Mouse (Mus musculus) liver, postnatal 0 days (tissue): ENCODE measurements around the gene Olfr598. TPM values are rescaled to one million over a fixed set of nuclear protein-coding genes. Genes with fewer than 3 reads are reported as not detected.
"Not testable (repeated sequence)": the region's sequence is repeated elsewhere in the genome, so short reads cannot be mapped to it uniquely, and the experiment has no call there.

ENCODE experiments used
- ATAC-seq: fragments of 200-750 bp; cut with Nextera tagmentation; 2 replicates; pipeline ENCODE4 v1.8.0; 2017; ENCODE audit warnings: mild to moderate bottlenecking, moderate library complexity
- DNase-seq: peaks from one replicate; pipeline ENCODE4 v3.0.0-alpha.2; 2016
- H3K27ac ChIP-seq: fragments of 300-500 bp; sonication (generic); 2 replicates; pipeline ENCODE4 v1.5.1; 2014; ENCODE audit warnings: antibody characterized with exemption, moderate library complexity, mild to moderate bottlenecking, low read depth
- H3K27me3 ChIP-seq: fragments of 300-500 bp; sonication (generic); 2 replicates; pipeline ENCODE4 v1.6.1; 2014; ENCODE audit warnings: low read length, control low read depth, mixed read lengths; ENCODE audit not compliant: insufficient read depth
- H3K36me3 ChIP-seq: fragments of 300-500 bp; sonication (generic); replicated peaks from 2 replicates; pipeline ENCODE4 v1.6.1; 2014; ENCODE audit warnings: mild to moderate bottlenecking, control low read depth, low read length, moderate library complexity, mixed read lengths; ENCODE audit not compliant: insufficient read depth
- H3K4me1 ChIP-seq: fragments of 300-500 bp; sonication (generic); 2 replicates; pipeline ENCODE4 v1.6.1; 2014; ENCODE audit warnings: antibody characterized with exemption, mild to moderate bottlenecking, control low read depth; ENCODE audit not compliant: insufficient read depth
- H3K4me2 ChIP-seq: fragments of 300-500 bp; sonication (generic); 2 replicates; pipeline ENCODE4 v1.6.1; 2014; ENCODE audit warnings: low read depth, mild to moderate bottlenecking, low read length, moderate library complexity, mixed read lengths
- H3K4me3 ChIP-seq: fragments of 300-500 bp; sonication (generic); 2 replicates; pipeline ENCODE4 v1.5.1; 2014; ENCODE audit warnings: low read depth, low read length
- H3K9ac ChIP-seq: fragments of 300-500 bp; sonication (generic); replicated peaks from 2 replicates; pipeline ENCODE4 v1.6.1; 2014; ENCODE audit warnings: mild to moderate bottlenecking, moderate library complexity
- H3K9me3 ChIP-seq: fragments of 300-500 bp; sonication (generic); 2 replicates; pipeline ENCODE4 v1.6.1; 2016; ENCODE audit warnings: mild to moderate bottlenecking, control low read depth, low read length, mixed read lengths
- CTCF ChIP-seq: sonication (generic); IDR thresholded peaks from 2 replicates; pipeline ENCODE4 v1.5.1; 2016; ENCODE audit warnings: antibody characterized with exemption, low read depth
- EP300 ChIP-seq: IDR thresholded peaks from 2 replicates; pipeline ENCODE4 v1.6.1; 2016; ENCODE audit warnings: antibody characterized with exemption, low read depth, mild to moderate bottlenecking
- WGBS: fragments of 180-500 bp; shearing (Covaris S2); extraction: QIAGEN DNeasy Blood & Tissue Kit; methylation state at CpG from one replicate; pipeline ENCODE4 v1.1.7; 2014; ENCODE audit not compliant: insufficient replicate concordance; 5-methylcytosine and 5-hydroxymethylcytosine counted together
- polyA plus RNA-seq: library from polyadenylated mRNA; unstranded; fragments of >200 nt; fragmentation: Nextera tagmentation; extraction: Ambion mirVana; gene quantifications from 2 replicates; pipeline ENCODE4 v1.2.1, GENCODE M21; 2015

Olfr598 gene
- polyA plus RNA-seq = not detected in 2 replicates

DNA sequence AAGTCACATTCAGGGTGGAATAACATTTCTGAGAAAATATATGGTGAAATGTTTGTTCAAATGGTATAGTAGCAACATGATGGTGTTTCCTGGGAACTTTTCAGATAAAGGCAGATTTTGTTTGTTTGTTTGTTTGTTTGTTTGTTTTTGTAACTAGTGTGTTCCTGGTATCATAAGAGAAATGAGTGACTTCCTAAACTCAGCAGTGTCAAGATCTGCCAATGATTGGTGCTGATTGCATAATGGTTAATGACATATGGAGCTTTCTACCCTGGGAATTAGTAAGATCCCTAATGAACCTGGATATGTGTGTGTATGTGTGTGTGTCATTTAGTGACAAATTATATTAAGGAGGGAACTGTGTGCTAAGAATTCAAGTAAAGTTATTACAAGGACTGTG is at the start of gene Olfr598:
Gene Olfr598, plus strand, starts transcription at position 301 of the 400 bp plus-strand sequence.
- Histone ChIP-seq H3K27me3 (no peaks in the 10 kb centered on the region), H3K36me3 (no peaks in the 10 kb centered on the region), H3K4me1 (no peaks in the 10 kb centered on the region), H3K4me2 (no peak within 1 kb of the TSS), H3K4me3 (no peak within 1 kb of the TSS), H3K9ac (no peak within 1 kb of the TSS), H3K9me3 (no peaks in the 10 kb centered on the region), H3K27ac (no peak within 1 kb of the TSS)
- no peak for DNase-seq
- ATAC-seq = no peak
- no peak for TF ChIP-seq CTCF
- no peak for TF ChIP-seq EP300

- DNase-seq, H3K4me2 ChIP-seq, H3K36me3 ChIP-seq, H3K4me3 ChIP-seq, H3K9me3 ChIP-seq, H3K27me3 ChIP-seq, H3K9ac ChIP-seq, H3K4me1 ChIP-seq, ATAC-seq, H3K27ac ChIP-seq: not testable (repeated sequence)
- 75% methylated on average over 2 of the region's 2 CpGs for WGBS
Observed at GRCm38 (mm10) chr7:103305348-103305747, 18.0 kb upstream of the Olfr598 start, which contains the start of gene Olfr596. TSS of gene Olfr596 (plus strand) at chr7:103305648.

GRCm38 (mm10) chr7:103316015-103316414 is 7.4 kb upstream of the Olfr598 start, which contains the start of gene Olfr597:
TSS of gene Olfr597 (plus strand) at chr7:103316315.
- H3K9ac ChIP-seq, H3K27me3 ChIP-seq, H3K27ac ChIP-seq, H3K9me3 ChIP-seq, H3K36me3 ChIP-seq, ATAC-seq, H3K4me1 ChIP-seq, H3K4me3 ChIP-seq, DNase-seq, H3K4me2 ChIP-seq: not testable (repeated sequence)
- WGBS = 73% methylated on average over 2 of the region's 2 CpGs

DNA sequence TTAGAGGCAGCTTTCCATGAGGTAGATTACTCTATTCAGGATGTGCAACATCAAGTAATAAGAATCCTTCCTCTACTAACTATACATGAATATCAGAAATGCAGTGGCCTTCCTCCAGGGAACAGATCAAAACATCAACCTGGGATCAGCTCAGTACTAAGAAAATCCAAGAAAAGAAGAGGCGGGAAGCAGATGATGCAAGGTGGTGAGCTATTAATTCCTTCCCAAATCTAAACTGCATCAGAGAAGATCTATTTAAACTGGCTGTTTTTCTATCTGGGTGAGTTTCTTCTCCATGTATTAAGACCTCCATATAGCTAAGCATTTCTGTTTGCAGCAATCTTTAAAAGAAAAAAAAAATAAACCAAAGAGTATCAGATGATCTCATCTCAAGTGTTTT is 12.2 kb downstream of the Olfr598 start, which contains the start of gene Olfr599:
Gene Olfr599, plus strand, starts transcription at position 301 of the 400 bp plus-strand sequence.
- Histone ChIP-seq H3K27ac (no peak within 1 kb of the TSS), H3K4me2 (no peak within 1 kb of the TSS), H3K27me3 (no peaks in the 10 kb centered on the region), H3K4me3 (no peak within 1 kb of the TSS), H3K9me3 (no peaks in the 10 kb centered on the region), H3K9ac (no peak within 1 kb of the TSS), H3K4me1 (no peaks in the 10 kb centered on the region), H3K36me3 (no peaks in the 10 kb centered on the region)
- 78% methylated on average over 1 of the region's 1 CpGs for WGBS
- TF ChIP-seq EP300 (no peak), CTCF (no peak)
- no peak for ATAC-seq
- DNase-seq = no peak

GRCm38 (mm10) chr7:103349569-103349968 is 26.2 kb downstream of the Olfr598 start, which contains the start of gene Olfr600:
TSS of gene Olfr600 (minus strand) at chr7:103349669.
- TF ChIP-seq CTCF = no peak
- TF ChIP-seq EP300 = no peak
- no peak within 1 kb of the TSS for H3K4me2 ChIP-seq
- no peak within 1 kb of the TSS for H3K4me3 ChIP-seq
- ATAC-seq = no peak
- H3K36me3 ChIP-seq = no peaks in the 10 kb centered on the region
- no peaks in the 10 kb centered on the region for H3K4me1 ChIP-seq
- no peak within 1 kb of the TSS for H3K27ac ChIP-seq
- H3K9me3 ChIP-seq = no peaks in the 10 kb centered on the region
- DNase-seq = no peak
- no peaks in the 10 kb centered on the region for H3K27me3 ChIP-seq
- H3K9ac ChIP-seq = no peak within 1 kb of the TSS

- 74% methylated on average over 1 of the region's 1 CpGs for WGBS
- H3K9me3 ChIP-seq = no peaks in the 10 kb centered on the region
- no peak within 1 kb of the TSS for H3K4me3 ChIP-seq
- no peak within 1 kb of the TSS for H3K9ac ChIP-seq
- TF ChIP-seq EP300 = no peak
- no peak for TF ChIP-seq CTCF
- H3K27ac ChIP-seq = no peak within 1 kb of the TSS
- no peaks in the 10 kb centered on the region for H3K27me3 ChIP-seq
- DNase-seq = no peak
- no peaks in the 10 kb centered on the region for H3K36me3 ChIP-seq
- no peak for ATAC-seq
- H3K4me1 ChIP-seq = no peaks in the 10 kb centered on the region
- H3K4me2 ChIP-seq = no peak within 1 kb of the TSS
Observed at GRCm38 (mm10) chr7:103362555-103362954, 39.2 kb downstream of the Olfr598 start, which contains the start of gene Olfr601. TSS of gene Olfr601 (minus strand) at chr7:103362655.

Other genes starting within 250 kb of the Olfr598 start
- gene Olfr584, start 241.7 kb upstream of the Olfr598 start, polyA plus RNA-seq = not detected in 2 replicates
- not detected in 2 replicates for gene Olfr585, start 225.8 kb upstream of the Olfr598 start, polyA plus RNA-seq
- not detected in 2 replicates for gene Olfr586, start 197.9 kb upstream of the Olfr598 start, polyA plus RNA-seq
- gene Olfr588-ps1, start 182.7 kb upstream of the Olfr598 start, polyA plus RNA-seq = not detected in 2 replicates
- not detected in 2 replicates for gene Olfr589, start 167.2 kb upstream of the Olfr598 start, polyA plus RNA-seq
- gene Olfr591, start 145.2 kb upstream of the Olfr598 start, polyA plus RNA-seq = not detected in 2 replicates
- gene Olfr592, start 138.8 kb upstream of the Olfr598 start, polyA plus RNA-seq = not detected in 2 replicates
- gene Olfr593, start 111.7 kb upstream of the Olfr598 start, polyA plus RNA-seq = not detected in 2 replicates
- gene Olfr594, start 106.6 kb upstream of the Olfr598 start, polyA plus RNA-seq = not detected in 2 replicates
- gene Usp17ld, start 71.1 kb upstream of the Olfr598 start, polyA plus RNA-seq = not detected in 2 replicates
- gene Olfr596, start 17.9 kb upstream of the Olfr598 start, polyA plus RNA-seq = not detected in 2 replicates
- gene Olfr597, start 7.3 kb upstream of the Olfr598 start, polyA plus RNA-seq = not detected in 2 replicates
- gene Olfr599, start 12.3 kb downstream of the Olfr598 start, polyA plus RNA-seq = not detected in 2 replicates
- not detected in 2 replicates for gene Olfr600, start 26.1 kb downstream of the Olfr598 start, polyA plus RNA-seq
- gene Olfr601, start 39.1 kb downstream of the Olfr598 start, polyA plus RNA-seq = not detected in 2 replicates
- gene Olfr603, start 62.6 kb downstream of the Olfr598 start, polyA plus RNA-seq = not detected in 2 replicates
- gene Usp17lc, start 91.5 kb downstream of the Olfr598 start, polyA plus RNA-seq = not detected in 2 replicates
- not detected in 2 replicates for gene Olfr605, start 121.9 kb downstream of the Olfr598 start, polyA plus RNA-seq
- gene Olfr606, start 125.5 kb downstream of the Olfr598 start, polyA plus RNA-seq = not detected in 2 replicates
- not detected in 2 replicates for gene Olfr607, start 140.6 kb downstream of the Olfr598 start, polyA plus RNA-seq
- gene Olfr608, start 146.3 kb downstream of the Olfr598 start, polyA plus RNA-seq = not detected in 2 replicates
- gene Olfr609, start 174.5 kb downstream of the Olfr598 start, polyA plus RNA-seq = not detected in 2 replicates
- not detected in 2 replicates for gene Olfr610, start 188.6 kb downstream of the Olfr598 start, polyA plus RNA-seq
- gene Olfr611, start 197.3 kb downstream of the Olfr598 start, polyA plus RNA-seq = not detected in 2 replicates
- not detected in 2 replicates for gene Olfr612, start 219.1 kb downstream of the Olfr598 start, polyA plus RNA-seq
- gene Olfr613, start 224.5 kb downstream of the Olfr598 start, polyA plus RNA-seq = not detected in 2 replicates
- gene Olfr615, start 232.5 kb downstream of the Olfr598 start, polyA plus RNA-seq = not detected in 2 replicates
- not detected in 2 replicates for gene Olfr616, start 245.6 kb downstream of the Olfr598 start, polyA plus RNA-seq
- gene Olfr617, start 249.5 kb downstream of the Olfr598 start, polyA plus RNA-seq = not detected in 2 replicates